Mouse (Mus musculus) CD4-positive helper T cell, adult 2 months (primary cell): ENCODE data around the gene Slc38a2.
A peak's percentile ranks its signal among the peaks of the same experiment; 100 is the strongest.

Source experiments
- DNase-seq: peaks from one replicate; pipeline ENCODE4 v3.0.0-alpha.2; 2012; ENCODE audit warnings: low read depth, missing footprints, low spot score

The Slc38a2 gene

DNA sequence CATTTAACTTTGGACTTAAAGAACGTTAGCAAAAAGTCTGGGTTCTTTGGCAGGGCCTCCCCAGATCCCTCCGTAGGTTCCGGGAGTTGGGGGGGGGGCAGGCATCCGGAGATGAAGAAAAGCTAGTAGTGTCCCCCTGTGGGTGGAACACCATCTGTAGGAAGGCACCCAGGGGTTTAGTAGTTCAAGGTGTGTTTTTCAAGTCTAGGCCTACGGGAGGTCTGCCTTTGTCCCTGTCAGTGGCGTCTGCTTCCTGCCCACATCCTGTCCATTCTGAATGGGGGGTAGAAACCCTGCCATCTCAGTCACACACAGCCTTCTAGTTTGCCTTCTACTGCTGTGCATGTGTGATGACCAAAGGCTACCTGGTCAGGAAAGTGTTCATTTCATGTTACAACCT lies 20.6 kb upstream of the Slc38a2 start:
- peak; percentile 23 for DNase-seq

DNA sequence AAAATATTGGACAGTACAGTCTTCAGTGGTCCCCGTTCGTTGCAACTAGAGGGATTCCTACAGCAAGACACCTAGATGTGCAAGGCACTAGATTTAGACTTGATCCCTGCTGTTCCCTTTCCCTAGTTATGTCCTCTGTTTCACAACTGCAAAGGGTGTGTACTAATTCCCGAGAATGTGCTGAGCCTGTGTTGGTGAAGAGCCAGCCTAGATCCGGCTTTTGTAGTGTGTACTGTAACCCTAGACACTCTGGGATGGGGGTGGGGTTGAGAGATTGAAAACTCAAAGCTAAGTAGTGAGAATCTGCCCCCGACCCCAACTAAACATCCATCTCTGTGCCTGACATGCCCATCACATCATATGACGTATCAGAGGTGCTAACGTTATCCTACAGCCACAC lies 18.9 kb upstream of the Slc38a2 start:
- no peak for DNase-seq

DNA sequence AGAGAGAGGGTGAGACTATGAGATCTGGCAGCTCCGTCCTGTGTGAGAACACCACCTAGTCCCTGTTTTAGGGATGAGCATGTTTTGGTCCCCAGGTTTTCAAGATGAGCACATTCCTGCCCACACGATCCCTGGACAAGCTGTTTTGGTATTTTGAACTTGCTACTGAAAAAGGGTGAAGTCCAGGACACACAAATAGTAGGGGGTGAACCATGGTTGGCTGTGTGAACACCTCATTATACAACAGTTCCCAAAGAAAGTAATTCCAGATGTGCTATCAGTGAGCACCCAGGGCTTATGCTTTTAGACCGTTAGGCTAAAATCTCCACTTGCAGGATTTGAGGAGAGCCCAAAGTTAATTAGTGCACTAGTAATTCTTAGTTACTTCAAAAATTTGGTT lies 17.7 kb upstream of the Slc38a2 start:
- DNase-seq = no peak

DNA sequence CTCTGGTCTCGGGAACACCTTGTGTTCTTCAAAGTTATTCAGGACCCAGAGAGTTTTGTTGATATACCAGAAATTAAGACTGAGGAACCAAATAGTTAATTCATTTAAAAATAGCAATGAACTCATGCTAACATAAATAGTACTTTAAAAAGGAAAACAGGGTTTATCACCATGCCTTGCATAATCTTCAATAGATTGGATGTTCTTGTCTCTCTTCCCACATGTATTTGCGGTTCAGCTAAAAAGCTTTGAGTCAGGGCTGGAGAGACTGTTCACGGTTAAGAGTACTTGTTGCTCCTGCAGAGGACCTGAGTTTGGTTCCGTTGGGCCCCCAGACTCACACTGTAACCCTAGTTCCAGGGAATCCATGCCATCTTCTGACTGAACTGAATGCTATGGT lies 16.8 kb upstream of the Slc38a2 start:
- DNase-seq = no peak

DNA sequence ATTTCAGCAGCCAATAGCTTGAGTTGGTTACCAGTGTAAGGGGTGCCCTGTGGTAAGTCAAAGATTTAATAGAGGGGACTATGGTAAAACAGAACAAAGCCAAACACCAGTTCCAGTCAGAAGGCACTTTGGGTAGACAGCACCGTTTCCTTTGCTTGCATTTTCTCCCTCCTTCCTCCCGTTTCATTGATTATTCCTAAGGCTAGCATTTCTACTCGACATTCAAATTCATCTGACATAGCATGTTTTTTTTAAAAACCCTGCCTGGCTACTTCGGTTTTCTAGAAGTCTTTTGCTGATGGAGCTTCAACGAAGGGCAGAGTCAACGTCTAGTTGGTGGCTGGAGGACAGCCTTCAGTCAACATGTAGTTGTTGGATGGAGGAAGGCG lies 16.2 kb upstream of the Slc38a2 start:
- DNase-seq = no peak

DNA sequence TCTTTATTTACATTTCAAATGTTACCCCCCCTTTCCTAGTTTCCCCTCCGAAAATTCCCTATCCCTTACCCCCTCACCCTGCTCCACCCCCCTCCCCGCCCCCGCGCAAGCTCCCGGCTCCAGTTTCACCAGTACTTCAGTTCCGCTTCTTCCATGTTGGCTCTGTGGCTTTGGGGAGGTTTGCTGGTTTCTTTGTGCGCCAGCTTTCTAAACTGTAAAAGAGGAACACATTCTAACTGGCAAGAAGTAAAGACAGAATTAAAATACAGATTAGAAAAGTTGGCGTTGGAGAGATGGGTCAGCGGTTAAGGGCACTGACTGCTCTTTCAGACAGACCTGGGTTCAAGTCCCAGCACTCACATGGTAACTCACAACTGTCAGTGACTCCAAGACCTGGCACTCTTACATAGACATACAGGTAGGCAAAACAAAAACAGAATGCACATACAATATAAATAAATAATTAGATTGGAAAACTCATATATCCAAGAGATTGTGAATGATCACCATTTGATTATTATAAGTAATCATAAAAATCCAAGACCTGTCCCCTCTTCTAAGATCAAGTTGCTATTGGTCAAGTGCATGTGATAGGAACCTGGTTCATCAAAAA lies 15.7 kb upstream of the Slc38a2 start:
- DNase-seq = no peak

DNA sequence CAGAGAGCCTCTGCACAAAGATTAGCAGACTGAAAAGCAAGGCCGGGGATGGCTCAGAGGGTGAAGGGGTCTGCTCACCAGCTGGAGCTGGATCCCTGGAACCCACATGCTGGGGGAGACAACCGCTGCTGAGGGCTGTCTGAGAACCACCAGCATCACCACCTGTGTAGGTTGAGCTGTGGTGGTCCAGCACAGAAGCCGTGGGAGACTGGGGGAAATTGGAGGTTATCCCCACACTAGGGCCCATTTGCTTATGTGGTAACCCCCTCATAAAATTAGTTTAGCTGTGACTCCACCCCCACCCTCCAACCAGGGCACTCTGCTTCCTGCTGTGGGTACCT lies 15.1 kb upstream of the Slc38a2 start:
- no peak for DNase-seq

DNA sequence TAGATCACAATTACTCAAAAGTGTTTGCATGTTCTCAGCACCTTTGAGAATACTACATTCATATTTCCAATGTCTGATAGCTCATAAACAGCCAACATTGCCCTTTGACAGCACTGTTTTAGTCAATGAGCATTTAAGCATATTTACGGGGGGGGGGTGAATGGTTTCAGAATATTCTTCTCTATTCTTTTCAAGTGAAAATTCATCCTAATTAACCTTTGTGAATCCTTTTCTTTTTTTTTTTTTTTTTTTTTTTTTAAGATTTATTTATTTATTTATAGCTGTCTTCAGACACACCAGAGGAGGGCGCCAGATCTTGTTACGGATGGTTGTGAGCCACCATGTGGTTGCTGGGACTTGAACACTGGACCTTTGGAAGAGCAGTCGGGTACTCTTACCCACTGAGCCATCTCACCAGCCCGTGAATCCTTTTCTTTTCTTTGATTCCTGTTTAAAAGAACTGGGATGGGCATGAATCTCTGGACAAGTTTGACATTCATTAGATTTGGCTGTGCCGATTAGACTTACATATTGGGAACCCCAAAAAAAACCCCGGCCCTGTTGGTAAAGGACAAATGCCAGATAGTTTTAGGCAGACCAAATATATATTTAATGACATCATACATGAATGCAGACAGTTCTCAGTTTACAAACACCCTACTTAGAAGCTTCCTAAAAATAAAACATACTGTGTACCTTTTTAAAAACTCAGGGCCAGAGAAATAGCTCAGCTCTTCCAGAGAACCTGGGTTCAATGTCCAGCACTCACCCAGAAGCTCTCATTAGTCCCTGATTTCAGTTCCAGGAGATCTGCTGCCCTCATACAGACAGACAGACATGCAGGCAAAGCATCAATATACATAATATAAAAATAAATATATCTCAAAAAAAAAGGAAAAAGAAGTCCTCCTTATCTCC lies 14.5 kb upstream of the Slc38a2 start:
- no peak for DNase-seq

DNA sequence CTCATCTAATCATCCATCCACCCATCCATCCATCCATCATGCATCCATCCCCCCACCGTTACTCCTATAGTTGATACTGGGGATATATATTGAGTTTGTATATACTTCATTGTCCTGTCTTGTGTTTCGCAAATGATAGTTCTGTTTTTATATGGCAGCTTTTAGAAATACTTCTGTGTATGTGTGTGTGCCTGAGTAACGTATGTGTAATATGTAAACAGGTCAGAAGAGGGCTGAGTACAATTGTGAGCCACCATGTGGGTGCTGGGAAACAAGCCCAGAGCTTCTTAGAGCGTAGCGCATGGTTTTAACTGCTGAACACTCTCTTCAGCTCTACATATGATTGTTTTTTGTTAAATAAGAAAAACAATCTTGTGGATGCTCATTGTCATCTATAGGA lies 12.8 kb upstream of the Slc38a2 start:
- no peak for DNase-seq

DNA sequence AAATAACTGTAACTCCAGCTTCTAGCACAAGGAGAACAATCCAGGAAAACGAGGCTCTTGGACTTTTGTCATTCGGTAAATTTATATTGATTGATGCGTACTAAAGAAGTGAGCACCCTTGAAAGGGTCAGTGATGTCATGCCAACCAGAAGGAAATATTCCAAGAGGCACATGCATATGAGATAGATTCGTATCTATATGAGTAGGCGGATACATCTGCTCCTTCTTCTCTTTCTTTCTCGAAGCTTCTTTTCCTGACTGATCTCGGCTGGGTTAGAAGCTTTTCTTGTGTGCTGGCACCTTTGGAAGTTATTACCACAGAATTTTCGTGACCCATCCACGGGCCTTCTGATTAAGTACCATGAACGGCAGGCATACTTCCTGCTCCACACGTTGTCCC lies 12.1 kb upstream of the Slc38a2 start:
- no peak for DNase-seq

DNA sequence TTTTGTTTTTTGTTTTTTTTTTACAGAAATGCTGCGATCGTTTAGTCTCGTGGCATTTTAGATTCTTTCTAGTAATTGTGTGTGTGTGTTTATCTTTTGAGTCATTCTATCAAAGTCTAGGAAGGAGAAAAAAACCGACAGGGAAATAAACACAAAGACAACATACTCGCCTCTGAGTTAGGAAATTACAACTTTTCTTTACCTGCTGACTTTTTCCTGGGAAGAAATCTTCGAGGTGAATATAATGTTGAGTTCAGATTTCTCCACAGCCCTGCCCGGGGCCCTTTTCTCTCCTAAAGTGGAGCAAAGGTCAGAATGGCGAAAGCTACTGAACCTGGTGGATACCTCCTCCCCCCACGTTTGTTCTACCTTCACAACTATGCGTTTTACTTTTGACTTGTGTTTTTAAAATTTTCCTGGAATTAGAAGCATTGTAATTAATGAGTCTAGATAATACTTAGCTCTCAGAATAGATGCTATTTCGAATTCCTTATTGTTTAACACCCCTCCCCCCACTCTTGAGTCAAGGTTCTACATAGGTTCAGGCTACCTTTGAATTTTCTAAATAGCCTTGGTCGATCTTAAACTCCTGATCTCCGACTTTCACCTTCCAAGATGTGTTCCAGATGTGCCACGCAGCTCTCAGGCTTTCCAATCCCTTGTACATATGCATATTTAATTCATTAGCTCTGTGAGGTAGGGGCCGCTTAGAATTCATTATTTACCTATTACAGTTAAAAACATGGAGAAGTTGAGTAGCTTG lies 11.0 kb upstream of the Slc38a2 start:
- DNase-seq = no peak

DNA sequence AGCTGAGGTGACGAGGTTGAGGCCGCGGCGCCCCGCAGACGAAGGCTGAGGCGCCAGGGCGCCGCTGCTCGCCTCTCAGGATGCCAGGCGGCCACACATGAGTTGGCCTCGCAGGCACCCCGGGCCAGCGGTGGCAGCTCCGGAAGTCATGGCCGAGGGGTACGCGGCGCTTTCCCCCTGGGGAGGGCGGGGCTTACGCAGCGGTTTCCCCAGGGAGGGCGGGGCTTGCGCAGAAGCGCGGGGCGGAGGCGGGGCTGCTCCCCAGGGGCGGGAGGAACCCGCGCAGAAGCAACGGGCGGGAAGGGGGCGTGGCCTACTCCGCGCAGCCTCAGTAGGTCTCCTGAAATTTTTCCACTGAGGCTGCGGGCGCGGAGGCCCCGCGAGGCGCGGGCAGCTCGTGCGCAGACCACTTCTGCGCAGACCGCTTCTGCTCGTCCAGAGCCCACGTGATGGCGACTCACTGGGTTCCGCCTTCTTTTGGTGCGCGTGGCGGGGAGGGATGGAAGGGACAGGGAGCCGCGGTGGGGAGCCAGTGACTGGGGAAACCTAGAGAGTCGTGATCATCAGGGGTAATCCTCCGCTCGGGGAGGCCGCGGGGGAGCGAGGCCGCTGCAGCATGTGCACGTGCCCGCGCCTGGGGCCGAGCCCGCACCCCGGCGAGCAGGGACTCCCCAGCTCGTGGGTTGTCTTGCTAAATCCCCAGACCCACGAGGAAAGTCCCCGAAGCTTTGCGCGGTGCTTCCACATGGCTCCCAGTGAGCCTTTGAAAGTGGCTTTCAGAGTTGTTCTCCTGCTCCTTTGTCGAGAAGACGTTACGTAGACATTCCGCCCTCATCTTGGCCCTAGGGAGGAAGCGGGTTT lies 10.2 kb upstream of the Slc38a2 start:
- peak; percentile 99 for DNase-seq

DNA sequence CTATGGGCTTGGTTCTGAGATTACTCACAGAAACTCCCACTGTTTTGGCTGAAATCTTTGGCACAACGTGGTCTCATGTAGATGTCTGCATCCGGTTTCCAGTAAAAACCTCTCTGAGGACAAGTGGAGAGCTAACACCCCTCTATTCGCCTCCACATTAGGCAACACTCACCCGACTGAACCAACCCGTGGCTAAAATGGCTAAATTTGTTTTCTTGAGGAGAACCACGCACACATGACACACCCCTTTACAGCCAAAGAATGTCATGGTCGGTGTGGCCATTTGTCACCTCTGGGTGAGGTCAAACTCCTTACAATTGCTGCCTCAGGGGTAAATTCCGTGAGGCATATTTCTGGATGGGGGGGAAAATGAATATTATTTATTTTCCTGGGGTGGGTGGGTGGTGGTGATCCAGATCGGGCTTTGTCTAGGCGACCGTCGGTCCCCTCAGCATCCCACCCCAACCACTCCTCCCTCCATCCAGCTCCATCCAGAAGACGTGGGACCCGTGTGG lies 9.5 kb upstream of the Slc38a2 start:
- no peak for DNase-seq

DNA sequence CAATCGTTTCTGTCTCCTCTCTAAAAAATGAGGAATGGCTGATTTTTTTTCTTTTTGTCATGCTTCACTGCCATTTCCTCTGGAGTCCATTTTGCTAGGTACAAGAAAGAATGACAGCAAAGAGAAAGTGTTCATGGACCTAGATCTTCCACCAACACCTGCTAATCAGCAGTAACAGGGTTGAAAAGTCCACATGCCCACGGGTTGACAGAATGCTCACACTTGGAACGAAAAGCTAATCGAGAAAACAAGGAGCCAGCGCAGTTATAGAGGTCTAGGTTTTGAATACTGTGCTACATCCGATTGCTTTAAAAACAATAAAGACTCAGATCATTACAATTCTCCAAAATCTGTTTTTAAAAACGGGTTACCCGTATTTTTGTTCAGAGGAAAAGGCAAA lies 8.9 kb upstream of the Slc38a2 start:
- DNase-seq = no peak

DNA sequence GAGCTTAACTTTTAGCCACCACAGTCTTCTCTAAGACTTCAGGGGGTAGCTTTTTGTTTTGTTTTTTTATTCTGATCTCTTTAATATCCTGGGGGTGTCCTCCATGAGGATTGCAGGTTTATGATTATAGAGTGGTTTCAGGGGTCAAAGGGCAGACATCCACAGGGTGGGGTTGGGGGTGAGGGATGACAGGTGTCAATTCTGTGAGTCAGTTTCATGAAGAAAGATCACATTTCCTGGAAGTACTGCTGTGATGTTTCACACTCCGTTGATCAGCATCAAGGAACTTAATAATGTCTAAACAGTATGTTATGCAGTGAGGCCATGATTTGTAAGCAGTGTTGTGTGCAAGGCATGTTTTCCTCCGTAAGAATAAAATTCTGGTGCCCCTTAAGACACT lies 8.4 kb upstream of the Slc38a2 start:
- no peak for DNase-seq

DNA sequence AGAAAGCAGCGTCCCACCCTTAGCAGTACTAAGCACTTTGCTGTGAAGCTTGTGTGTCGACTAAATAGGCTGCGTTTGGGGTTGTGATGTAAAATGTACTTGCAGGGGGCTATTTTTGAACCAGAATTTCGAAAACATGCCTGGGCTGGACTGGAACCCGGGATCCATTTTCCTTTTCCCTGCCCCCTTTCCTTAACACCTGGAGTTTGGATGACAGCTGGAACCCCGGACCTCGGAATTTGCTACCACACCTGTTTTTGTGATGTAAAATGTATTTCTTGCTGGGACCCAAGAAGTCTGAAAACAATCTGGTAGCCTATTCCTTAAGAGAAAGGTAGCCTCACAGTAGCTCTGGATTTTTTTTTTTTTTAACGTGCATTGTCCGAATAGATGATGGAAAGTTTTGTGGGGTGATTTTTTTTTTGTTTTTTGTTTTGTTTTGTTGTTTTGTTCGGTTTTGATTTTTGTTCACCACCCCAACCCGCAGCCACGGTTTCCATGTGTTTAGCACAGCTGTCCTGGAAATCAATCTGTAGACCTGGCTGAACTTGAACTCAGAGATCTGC lies 3.0 kb upstream of the Slc38a2 start:
- no peak for DNase-seq

DNA sequence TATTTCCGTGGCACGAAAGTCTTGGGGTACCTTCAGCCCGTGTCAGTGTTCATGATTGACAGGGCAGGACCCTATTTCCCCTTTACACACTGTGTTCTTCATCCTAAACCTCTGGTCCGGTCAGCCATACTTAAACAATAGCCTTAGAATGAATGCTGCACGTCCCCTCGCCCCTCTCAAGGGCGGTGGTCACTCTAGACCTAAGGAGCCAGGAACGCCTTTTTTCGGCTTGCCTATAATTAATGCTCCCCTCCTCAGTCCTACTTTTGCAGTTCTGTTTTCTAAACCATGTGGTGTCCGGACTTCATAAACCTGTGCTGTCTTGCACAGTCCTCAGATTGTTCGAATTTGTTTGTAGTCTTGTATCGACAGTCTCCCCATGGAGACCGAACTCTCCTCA lies 1.2 kb upstream of the Slc38a2 start:
- no peak for DNase-seq

DNA sequence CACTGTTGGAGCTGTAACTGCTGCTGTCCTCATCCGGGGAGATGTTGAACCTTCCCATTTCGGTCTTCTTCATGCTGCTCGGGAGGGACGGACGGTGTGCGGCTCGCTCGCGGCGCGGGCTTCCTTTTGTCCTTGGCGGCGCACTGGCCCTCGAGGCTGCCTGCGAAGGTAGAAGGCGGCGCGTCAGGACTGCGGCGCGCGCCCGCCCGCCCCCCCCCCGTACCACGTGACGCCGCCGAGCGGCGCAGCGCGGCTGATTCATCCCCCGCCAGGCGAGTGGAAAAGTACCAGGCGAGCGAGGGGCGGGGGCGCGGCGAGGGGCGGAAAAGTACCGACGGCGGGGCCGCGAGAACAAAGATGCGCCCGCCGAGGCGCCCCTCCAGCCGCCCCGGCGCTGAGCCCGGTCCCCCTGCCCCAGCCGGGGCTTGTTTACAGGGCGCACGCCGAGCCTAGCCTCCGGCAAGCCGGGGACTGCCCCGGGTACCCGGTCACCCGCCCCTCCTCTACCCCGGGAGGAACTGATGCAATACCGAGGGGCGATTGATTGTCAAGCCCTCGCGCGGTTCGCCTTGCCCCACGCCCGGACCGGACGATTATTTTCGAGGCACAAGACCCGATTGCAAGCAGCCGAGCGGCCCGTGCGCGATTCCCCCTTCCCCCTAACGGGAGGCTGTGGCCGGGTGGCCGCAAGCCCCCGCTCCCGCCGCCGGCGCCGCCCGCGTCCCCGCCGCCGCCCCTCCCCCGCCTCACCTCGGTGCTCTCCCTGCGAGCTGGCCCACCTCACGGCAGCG lies 677 bp downstream of the Slc38a2 start:
- peak; percentile 93 for DNase-seq

DNA sequence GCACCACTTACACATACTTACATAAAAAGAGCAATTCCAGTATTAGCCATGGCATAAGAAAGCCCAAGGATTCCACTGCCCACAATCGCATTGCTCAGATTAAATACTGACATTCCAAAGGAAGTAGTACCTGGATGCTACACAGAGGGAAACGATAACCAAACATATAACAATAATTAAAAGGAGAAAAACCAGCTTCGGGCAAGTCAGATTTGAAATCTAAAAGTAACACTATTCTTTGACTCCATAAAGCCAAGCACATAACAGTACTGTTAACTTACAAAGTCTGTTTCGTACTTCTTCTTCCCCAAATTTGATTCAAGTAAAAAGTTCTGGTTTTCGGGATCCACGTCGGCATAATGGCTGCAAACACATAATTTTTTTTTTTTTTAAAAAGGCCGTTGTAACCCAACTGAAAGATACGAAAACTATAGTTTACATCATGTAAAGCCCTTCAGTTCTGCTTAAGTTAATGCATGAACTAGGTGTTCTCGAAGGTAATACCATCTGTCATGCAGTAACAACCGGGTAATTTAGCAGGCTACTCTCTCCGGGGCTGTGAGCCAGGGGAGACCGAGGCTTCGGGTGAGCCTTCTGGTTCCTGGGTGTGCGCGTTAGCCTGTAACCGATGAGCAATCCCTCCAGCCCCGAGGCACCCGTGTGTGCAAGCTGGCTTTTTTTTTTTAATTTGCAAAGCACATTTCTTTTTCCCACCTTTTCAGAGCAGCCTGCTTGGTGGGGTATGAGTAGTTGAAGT lies 1.5 kb downstream of the Slc38a2 start:
- no peak for DNase-seq
